Mouse (Mus musculus) heart, embryonic 13.5 days (tissue): ENCODE data around the gene Npdc1. TPM values are rescaled to one million over a fixed set of nuclear protein-coding genes. Genes with fewer than 3 reads are reported as not detected.

Experiments used
- ATAC-seq: fragments of 200-750 bp; cut with Nextera tagmentation; 2 replicates; pipeline ENCODE4 v1.8.0; 2017; ENCODE audit warnings: moderate TSS enrichment; ENCODE audit not compliant: insufficient number of reproducible peaks, low FRiP score, low TSS enrichment; ENCODE audit errors: extremely low read depth
- H3K27ac ChIP-seq: fragments of 300-500 bp; sonication (generic); replicated peaks from 2 replicates; pipeline ENCODE4 v1.5.1; 2015; ENCODE audit warnings: moderate library complexity, mild to moderate bottlenecking, inconsistent platforms
- H3K27me3 ChIP-seq: fragments of 300-500 bp; sonication (generic); replicated peaks from 2 replicates; pipeline ENCODE4 v1.6.1; 2015; ENCODE audit warnings: mild to moderate bottlenecking, inconsistent platforms
- H3K36me3 ChIP-seq: fragments of 300-500 bp; sonication (generic); 2 replicates; pipeline ENCODE4 v1.6.1; 2015; ENCODE audit warnings: mild to moderate bottlenecking, inconsistent platforms
- H3K4me1 ChIP-seq: fragments of 300-500 bp; sonication (generic); 2 replicates; pipeline ENCODE4 v1.6.1; 2015; ENCODE audit warnings: inconsistent platforms
- H3K4me2 ChIP-seq: fragments of 300-500 bp; sonication (generic); 2 replicates; pipeline ENCODE4 v1.6.1; 2015; ENCODE audit warnings: inconsistent platforms, mild to moderate bottlenecking, moderate library complexity
- H3K4me3 ChIP-seq: fragments of 300-500 bp; sonication (generic); 2 replicates; pipeline ENCODE4 v1.5.1; 2015; ENCODE audit warnings: moderate library complexity, mild to moderate bottlenecking, inconsistent platforms
- H3K9ac ChIP-seq: fragments of 300-500 bp; sonication (generic); 2 replicates; pipeline ENCODE4 v1.6.1; 2015; ENCODE audit warnings: inconsistent platforms, mild to moderate bottlenecking, moderate library complexity
- H3K9me3 ChIP-seq: fragments of 300-500 bp; sonication (generic); 2 replicates; pipeline ENCODE4 v1.6.1; 2016; ENCODE audit warnings: inconsistent platforms
- WGBS: fragments of 180-500 bp; shearing (Covaris S2); methylation state at CpG from one replicate; pipeline ENCODE4 v1.1.7; 2015; ENCODE audit warnings: mixed read lengths; 5-methylcytosine and 5-hydroxymethylcytosine counted together
- polyA plus RNA-seq: library from polyadenylated mRNA; unstranded; fragments of >200 nt; fragmentation: Nextera tagmentation; extraction: Ambion mirVana; gene quantifications from 2 replicates; pipeline ENCODE4 v1.2.1, GENCODE M21; 2015

The Npdc1 gene
- 26.6 and 29.0 TPM in 2 replicates for polyA plus RNA-seq

DNA sequence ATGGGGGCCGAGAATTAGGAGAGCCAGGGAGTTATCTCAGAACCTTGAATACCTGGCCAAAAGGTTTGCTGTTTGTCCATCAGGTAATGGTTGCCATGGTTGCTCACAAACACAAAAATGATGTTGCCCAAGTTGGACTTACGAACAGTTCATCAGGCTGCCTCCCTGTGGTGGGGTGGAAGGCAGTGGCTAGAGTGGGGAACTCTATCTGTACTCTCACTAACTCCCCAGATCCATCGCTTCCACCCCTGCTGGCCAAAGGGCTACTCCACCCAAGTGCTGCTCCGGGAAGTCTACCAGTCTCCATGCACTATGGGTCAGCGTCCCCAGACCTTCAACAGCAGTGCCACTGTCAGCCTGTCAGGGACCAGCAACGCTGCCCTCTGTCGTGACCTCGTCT is at the start of gene Npdc1:
Gene Npdc1, plus strand, starts transcription at position 301 of the 400 bp plus-strand sequence.
- H3K4me1 ChIP-seq = peaks cover 31% of the 10 kb centered on the region
- H3K36me3 ChIP-seq = no peaks in the 10 kb centered on the region
- H3K4me3 ChIP-seq = no peak within 1 kb of the TSS
- no peak within 1 kb of the TSS for H3K27ac ChIP-seq
- WGBS = 54% methylated on average over 8 of the region's 8 CpGs
- H3K27me3 ChIP-seq = peaks cover 100% of the 10 kb centered on the region
- ATAC-seq = no peak
- H3K9ac ChIP-seq = no peak within 1 kb of the TSS
- H3K9me3 ChIP-seq = no peaks in the 10 kb centered on the region
- no peak within 1 kb of the TSS for H3K4me2 ChIP-seq

DNA sequence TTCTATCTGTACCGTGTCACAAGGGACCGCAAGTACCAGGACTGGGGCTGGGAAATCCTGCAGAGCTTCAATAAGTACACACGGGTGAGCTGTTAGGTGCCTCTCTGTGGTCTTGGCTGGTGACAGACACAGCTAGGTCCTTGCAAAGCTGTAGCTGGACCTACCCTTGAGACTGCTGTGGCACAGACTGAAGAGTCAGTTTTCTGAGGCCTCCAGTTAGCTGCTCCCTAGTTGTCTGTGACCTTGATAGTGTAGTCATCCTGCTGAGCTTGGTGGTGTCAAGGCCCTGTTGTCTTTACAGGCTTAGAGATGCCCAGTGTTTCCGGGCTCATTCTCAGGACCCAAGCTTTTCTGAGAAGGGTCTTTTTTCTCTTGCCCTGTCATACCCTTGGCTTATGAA is 49.7 kb upstream of the Npdc1 start:
- H3K27me3 ChIP-seq = no peaks in the 10 kb centered on the region

DNA sequence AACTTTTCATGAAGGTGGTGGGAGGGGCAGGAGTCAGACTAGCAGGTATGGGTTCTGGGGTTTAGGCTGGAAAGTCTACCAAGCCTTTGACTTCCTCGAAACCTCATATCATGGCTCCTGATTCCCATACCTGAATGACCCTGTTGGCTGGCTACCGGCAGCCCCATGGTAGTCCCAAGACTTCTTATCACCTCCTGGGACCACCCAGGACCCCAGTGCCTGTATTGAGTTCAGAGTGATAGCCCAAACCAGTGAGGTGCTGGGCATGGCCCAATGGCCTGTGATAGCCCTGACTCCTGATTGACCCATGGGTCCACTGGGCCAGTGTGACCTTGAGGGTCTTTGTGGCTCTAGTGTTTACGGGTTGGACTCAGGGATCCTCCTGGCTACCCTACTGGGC is 48.5 kb upstream of the Npdc1 start:
- Histone ChIP-seq H3K9me3 (no peaks in the 10 kb centered on the region), H3K4me3 (no peak overlapping the region), H3K27me3 (no peaks in the 10 kb centered on the region), H3K36me3 (peaks cover 80% of the 10 kb centered on the region), H3K4me1 (peaks cover 7% of the 10 kb centered on the region), H3K9ac (no peak overlapping the region), H3K27ac (no peak overlapping the region), H3K4me2 (no peak overlapping the region)
- 91% methylated on average over 3 of the region's 3 CpGs for WGBS
- ATAC-seq = no peak

More for the DNA sequence above, 49.7 kb upstream of the Npdc1 start:
- Histone ChIP-seq H3K4me2 (no peak overlapping the region), H3K27ac (no peak overlapping the region), H3K36me3 (peaks cover 92% of the 10 kb centered on the region), H3K4me3 (no peak overlapping the region), H3K4me1 (no peaks in the 10 kb centered on the region), H3K9me3 (no peaks in the 10 kb centered on the region), H3K9ac (no peak overlapping the region)
- ATAC-seq = no peak
- WGBS = 86% methylated on average over 4 of the region's 4 CpGs

DNA sequence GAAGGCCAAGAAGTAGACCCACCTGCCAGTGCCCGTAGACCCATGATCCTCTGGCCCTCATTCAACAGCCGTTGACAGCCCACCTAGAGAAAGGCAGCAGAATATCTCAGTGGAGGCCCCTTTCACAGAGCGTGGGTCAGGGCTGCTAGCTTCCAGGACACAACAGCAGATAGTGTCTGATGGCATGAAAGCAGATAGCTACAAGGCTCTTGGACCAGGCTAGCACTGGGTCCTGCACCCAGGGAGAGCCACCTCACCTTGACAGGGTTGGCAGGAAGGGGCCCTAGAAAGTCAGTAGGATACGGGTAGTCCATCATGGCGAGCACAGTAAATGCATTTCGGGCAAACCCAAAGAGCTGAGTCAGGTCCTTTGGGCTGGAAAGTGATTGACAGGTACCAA is 44.9 kb upstream of the Npdc1 start:
- Histone ChIP-seq H3K4me3 (peak overlapping the region; percentile 56; the same call in 1 of the 2 replicates), H3K9me3 (no peaks in the 10 kb centered on the region), H3K27me3 (no peaks in the 10 kb centered on the region), H3K27ac (no peak overlapping the region), H3K36me3 (peaks cover 45% of the 10 kb centered on the region), H3K4me1 (peaks cover 20% of the 10 kb centered on the region), H3K4me2 (no peak overlapping the region), H3K9ac (no peak overlapping the region)
- no peak for ATAC-seq
- 77% methylated on average over 6 of the region's 6 CpGs for WGBS

DNA sequence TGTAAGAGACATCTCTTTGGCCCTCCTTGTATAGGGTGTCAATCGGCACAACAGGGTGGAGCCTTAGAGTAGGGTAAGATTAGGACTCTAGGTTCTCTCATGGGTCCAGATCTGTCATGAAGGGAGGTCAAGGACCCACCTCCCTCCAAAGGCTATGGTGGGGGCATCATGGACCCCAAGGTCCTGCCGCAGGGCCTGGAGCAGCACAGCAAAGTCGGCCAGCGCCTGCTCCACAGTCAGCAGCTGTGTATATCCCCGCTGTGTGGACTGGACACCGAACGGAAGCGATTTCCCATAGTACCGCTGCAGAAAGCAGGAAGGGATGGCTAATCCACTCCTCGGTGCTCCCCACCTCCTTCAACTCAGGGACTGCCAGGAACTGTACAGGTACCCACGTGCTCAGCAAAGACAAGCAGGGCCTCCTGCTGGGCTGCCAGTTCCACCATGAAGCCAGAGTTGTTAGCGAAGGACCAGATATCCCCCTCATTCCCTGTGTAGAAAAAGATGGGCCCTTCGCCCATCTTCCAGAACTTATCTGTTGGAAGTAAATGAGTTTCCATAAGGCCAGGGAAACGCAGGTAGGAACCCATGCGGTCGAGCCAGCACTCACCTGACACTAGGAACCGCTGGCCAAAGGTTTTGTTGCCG is 43.6 kb upstream of the Npdc1 start:
- Histone ChIP-seq H3K4me3 (peak overlapping the region; percentile 56), H3K4me1 (peaks cover 20% of the 10 kb centered on the region), H3K27ac (0 out of 2 replicates have a peak overlapping the region, but pooled peaks have one; percentile 9), H3K36me3 (peaks cover 37% of the 10 kb centered on the region), H3K27me3 (no peaks in the 10 kb centered on the region), H3K9me3 (no peaks in the 10 kb centered on the region), H3K4me2 (peak overlapping the region; percentile 88), H3K9ac (peak overlapping the region; percentile 75)
- ATAC-seq = 0 out of 2 replicates have a peak, but pooled peaks have one; percentile 15
- WGBS = 31% methylated on average over 18 of the region's 18 CpGs

DNA sequence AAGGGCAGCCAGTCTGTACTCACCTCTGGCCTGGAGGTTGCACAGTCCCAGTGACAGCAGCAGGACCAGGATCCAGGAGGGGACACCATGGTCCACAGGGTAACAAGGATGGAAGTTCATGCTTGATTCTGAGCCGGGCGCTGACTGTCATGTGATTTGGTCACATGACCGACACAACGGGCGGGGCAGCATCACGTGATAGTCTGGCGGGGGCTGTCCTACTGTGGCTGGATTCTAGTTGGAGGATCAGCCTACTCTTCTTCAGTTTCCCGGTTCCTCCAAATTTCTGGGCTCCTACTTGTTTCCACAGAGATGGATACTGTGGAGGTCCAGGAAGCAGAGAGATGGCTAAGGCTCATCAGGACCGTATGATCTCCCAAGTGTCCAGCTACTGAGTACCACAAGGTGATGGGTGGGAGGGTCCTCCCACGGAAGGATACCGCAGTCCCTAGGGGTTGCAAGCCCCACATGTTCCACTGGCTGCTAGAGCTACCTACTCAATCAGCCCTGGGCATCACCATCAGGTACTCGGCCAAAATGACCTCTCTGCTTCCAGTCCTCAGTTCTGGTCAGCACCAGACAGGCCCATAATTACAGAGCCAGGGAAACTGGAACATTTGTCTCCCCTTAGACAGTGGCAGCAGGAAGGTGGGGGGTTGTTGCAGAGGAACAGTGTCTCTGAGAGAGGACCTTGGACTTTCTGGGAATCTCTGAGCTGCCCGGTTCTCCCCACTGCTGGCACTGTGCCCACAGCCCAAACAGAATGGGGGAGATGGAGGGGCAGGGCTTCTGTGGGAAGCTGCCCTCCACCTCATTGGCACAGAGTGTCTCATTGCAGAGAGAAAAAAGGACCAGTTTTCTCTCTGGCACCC is 42.7 kb upstream of the Npdc1 start, which contains the start of gene Dpp7:
Gene Dpp7, minus strand, starts transcription at position 152 of the 872 bp plus-strand sequence.
- ATAC-seq = peak; percentile 64

DNA sequence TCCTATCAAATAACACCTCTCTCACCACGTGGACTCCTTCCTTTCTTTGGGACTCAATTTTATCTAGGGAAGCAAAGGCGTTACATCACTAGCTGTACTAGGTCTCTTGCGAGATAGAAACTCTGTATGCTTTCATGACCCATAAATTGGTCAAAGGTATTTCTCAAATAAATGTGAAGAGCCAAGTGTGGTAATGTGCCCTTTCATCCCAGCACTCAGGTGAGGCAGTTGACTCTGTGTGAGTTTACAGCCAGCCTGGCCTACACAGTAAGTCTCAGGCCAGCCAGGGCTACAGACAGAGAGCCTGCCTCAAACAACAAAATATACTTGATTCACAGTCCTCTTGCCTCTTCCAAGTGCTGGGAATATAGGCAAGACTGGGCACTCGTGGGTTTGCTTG is 39.3 kb upstream of the Npdc1 start:
- no peak overlapping the region for H3K9ac ChIP-seq
- no peaks in the 10 kb centered on the region for H3K9me3 ChIP-seq
- ATAC-seq = no peak
- no peak overlapping the region for H3K27ac ChIP-seq
- 0 out of 2 replicates have a peak, but pooled peaks cover 5% of the 10 kb centered on the region for H3K36me3 ChIP-seq
- H3K4me3 ChIP-seq = no peak overlapping the region
- no peak overlapping the region for H3K4me2 ChIP-seq
- H3K4me1 ChIP-seq = peaks cover 26% of the 10 kb centered on the region
- WGBS = 61% methylated on average over 4 of the region's 4 CpGs
- peaks cover 17% of the 10 kb centered on the region for H3K27me3 ChIP-seq

More for the DNA sequence above, 42.7 kb upstream of the Npdc1 start, which contains the start of gene Dpp7:
- peak within 1 kb of the TSS; percentile 88 for H3K4me2 ChIP-seq
- H3K4me3 ChIP-seq = peak within 1 kb of the TSS; percentile 56
- 6% methylated on average over 13 of the region's 13 CpGs for WGBS
- H3K27me3 ChIP-seq = no peaks in the 10 kb centered on the region
- H3K9ac ChIP-seq = peak within 1 kb of the TSS; percentile 75
- no peaks in the 10 kb centered on the region for H3K9me3 ChIP-seq
- peaks cover 20% of the 10 kb centered on the region for H3K4me1 ChIP-seq
- H3K36me3 ChIP-seq = peaks cover 28% of the 10 kb centered on the region
- H3K27ac ChIP-seq = peak within 1 kb of the TSS; percentile 9; the same call in 1 of the 2 replicates

DNA sequence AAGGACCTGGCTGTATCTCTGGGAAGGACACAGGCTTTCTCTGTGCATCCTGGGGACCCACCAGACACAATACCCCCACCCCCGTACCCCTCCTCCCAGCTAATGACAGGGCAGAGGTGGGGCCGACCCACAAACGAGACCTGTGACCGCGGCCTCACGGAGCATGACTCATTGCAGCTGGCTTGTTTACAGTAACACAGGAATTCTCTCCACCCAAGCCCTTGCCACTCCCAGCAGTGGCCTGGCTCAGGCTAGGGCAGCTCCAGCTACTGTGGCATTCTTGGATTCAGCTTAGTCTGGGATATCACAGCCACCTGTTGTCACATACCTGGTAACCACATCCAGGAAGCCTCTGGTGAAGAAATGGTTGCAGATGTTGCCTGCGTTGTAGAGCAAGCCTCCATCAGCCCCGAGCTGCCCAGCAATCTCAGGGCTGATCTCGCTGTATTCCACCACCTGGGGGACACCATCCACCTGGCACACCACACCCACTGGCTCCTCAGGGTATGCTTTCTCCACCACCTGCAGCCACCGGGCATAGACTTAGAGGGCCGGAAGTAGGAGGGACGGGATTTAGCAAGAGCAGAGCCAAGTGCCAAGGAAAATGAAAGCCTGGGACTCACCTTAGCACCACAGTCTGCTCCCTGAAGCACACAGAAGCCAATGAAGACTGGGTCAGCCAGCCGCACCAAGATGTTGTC is 35.5 kb upstream of the Npdc1 start:
- H3K27me3 ChIP-seq = peaks cover 43% of the 10 kb centered on the region
- H3K36me3 ChIP-seq = 0 out of 2 replicates have a peak, but pooled peaks cover 5% of the 10 kb centered on the region
- peaks cover 10% of the 10 kb centered on the region for H3K4me1 ChIP-seq
- WGBS = 56% methylated on average over 13 of the region's 13 CpGs
- no peaks in the 10 kb centered on the region for H3K9me3 ChIP-seq
- 0 out of 2 replicates have a peak overlapping the region, but pooled peaks have one; percentile 71 for H3K4me3 ChIP-seq
- no peak overlapping the region for H3K4me2 ChIP-seq
- H3K9ac ChIP-seq = no peak overlapping the region
- H3K27ac ChIP-seq = no peak overlapping the region
- no peak for ATAC-seq

DNA sequence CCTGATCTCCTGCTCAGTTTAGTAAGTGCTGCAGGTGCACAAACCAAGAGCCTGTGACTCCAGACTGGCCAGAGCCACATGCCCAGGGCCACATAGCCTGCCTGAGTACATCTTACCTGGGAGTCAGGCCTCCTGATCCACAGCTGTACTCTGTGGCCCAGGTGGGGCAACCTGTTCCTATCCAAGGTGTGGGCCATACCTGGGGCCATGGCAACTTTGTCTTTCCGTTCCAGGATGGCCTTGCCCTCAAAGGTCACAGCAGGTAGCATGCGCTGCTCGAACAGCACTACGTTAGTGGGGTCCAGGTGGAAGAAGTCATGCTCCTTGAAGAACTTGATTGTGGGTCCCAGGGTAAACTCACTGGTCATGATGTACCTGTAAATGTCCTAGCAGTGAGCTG is 34.8 kb upstream of the Npdc1 start:
- Histone ChIP-seq H3K4me3 (peak overlapping the region; percentile 71), H3K27me3 (peaks cover 47% of the 10 kb centered on the region), H3K9ac (no peak overlapping the region; the same call in 1 of the 2 replicates), H3K4me2 (peak overlapping the region; percentile 96), H3K4me1 (peaks cover 10% of the 10 kb centered on the region), H3K27ac (no peak overlapping the region), H3K9me3 (no peaks in the 10 kb centered on the region), H3K36me3 (0 out of 2 replicates have a peak, but pooled peaks cover 5% of the 10 kb centered on the region)
- WGBS = 89% methylated on average over 4 of the region's 4 CpGs
- ATAC-seq = no peak

DNA sequence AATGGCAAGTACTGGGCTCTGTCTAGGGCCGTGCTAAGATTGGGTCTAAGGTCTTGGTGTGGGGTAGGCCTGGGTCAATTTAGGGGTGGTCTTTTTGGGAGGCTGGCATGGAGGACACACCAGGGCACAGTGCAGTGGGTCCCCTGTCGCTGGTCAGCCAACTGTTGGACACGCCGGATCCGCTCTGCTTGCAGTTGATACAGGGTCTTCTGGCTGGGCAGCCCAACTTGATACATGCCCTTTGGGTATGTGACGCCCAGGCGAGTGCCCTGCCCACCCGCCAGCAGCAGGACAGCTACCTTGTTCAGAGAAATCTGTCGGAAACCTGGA is 34.4 kb upstream of the Npdc1 start:
- H3K27me3 ChIP-seq = peaks cover 48% of the 10 kb centered on the region
- H3K4me1 ChIP-seq = peaks cover 10% of the 10 kb centered on the region
- H3K27ac ChIP-seq = no peak overlapping the region
- WGBS = 32% methylated on average over 9 of the region's 9 CpGs
- H3K9me3 ChIP-seq = no peaks in the 10 kb centered on the region
- no peak for ATAC-seq
- peak overlapping the region; percentile 87 for H3K9ac ChIP-seq
- peak overlapping the region; percentile 96 for H3K4me2 ChIP-seq
- H3K36me3 ChIP-seq = 0 out of 2 replicates have a peak, but pooled peaks cover 3% of the 10 kb centered on the region
- peak overlapping the region; percentile 71 for H3K4me3 ChIP-seq
